Mouse (Mus musculus) forebrain, embryonic 15.5 days (tissue): ENCODE data around the gene Stk38l. TPM values are rescaled to one million over a fixed set of nuclear protein-coding genes. Genes with fewer than 3 reads are reported as not detected.
A peak's percentile ranks its signal among the peaks of the same experiment; 100 is the strongest.
"Not testable (repeated sequence)": the region's sequence is repeated elsewhere in the genome, so short reads cannot be mapped to it uniquely, and the experiment has no call there.

Experiments used
- ATAC-seq: fragments of 200-750 bp; cut with Nextera tagmentation; replicated peaks from 2 replicates; pipeline ENCODE4 v1.8.0; 2017; ENCODE audit warnings: mild to moderate bottlenecking, moderate TSS enrichment, moderate library complexity
- H3K27ac ChIP-seq: fragments of 300-500 bp; sonication (generic); replicated peaks from 2 replicates; pipeline ENCODE4 v1.5.1; 2015; ENCODE audit warnings: mild to moderate bottlenecking, inconsistent platforms
- H3K27me3 ChIP-seq: fragments of 300-500 bp; sonication (generic); 2 replicates; pipeline ENCODE4 v1.6.1; 2015; ENCODE audit warnings: inconsistent platforms
- H3K36me3 ChIP-seq: fragments of 300-500 bp; sonication (generic); 2 replicates; pipeline ENCODE4 v1.6.1; 2015; ENCODE audit warnings: mild to moderate bottlenecking, inconsistent platforms
- H3K4me1 ChIP-seq: fragments of 300-500 bp; sonication (generic); 2 replicates; pipeline ENCODE4 v1.6.1; 2015; ENCODE audit warnings: inconsistent platforms
- H3K4me2 ChIP-seq: fragments of 300-500 bp; sonication (generic); replicated peaks from 2 replicates; pipeline ENCODE4 v1.6.1; 2015; ENCODE audit warnings: mild to moderate bottlenecking, inconsistent platforms
- H3K4me3 ChIP-seq: fragments of 300-500 bp; sonication (generic); 2 replicates; pipeline ENCODE4 v1.5.1; 2015; ENCODE audit warnings: mild to moderate bottlenecking, inconsistent platforms
- H3K9ac ChIP-seq: fragments of 300-500 bp; sonication (generic); replicated peaks from 2 replicates; pipeline ENCODE4 v1.6.1; 2015; ENCODE audit warnings: mild to moderate bottlenecking, inconsistent platforms
- H3K9me3 ChIP-seq: fragments of 300-500 bp; sonication (generic); 2 replicates; pipeline ENCODE4 v1.6.1; 2016; ENCODE audit warnings: inconsistent platforms
- WGBS: fragments of 180-500 bp; shearing (Covaris S2); methylation state at CpG from one replicate; pipeline ENCODE4 v1.1.7; 2015; ENCODE audit warnings: mixed read lengths; 5-methylcytosine and 5-hydroxymethylcytosine counted together
- polyA plus RNA-seq: library from polyadenylated mRNA; unstranded; fragments of >200 nt; fragmentation: Nextera tagmentation; extraction: Ambion mirVana; gene quantifications from 2 replicates; pipeline ENCODE4 v1.2.1, GENCODE M21; 2015

The Stk38l gene
- polyA plus RNA-seq, 1 experiment from 2014 or later = 13.8 TPM

DNA sequence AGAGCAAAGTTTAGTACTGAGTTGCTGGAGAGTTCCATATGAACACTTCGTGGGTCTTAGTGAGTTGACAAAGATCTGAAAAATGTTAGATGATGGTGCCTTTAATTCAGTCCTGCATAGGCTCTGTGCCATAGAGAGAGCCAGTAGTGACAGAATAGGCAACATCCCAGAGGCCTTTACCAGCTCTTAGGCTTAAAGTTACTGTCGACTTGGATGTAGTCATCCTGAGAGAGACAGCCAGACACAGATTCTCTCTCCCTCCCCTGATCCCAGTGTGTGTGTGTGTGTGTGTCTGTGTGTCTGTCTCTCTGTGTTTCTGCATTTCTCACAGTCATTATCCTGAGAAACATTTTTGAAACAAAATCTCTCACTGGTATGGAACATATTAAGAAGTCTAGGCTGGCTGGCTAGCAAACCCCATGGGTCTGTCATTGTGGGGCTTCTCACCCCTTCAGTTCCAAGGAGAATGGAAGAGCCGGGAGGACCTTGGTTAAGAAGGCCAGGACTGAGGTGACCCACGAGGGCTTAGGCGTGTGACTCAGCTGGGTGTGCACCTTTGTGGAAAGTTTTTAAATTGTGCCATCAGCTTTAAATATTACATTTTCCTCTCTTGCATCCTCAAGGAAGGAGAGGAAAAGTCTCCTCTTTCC is 17.3 kb downstream of the Stk38l start:
- no peak for ATAC-seq
- 82% methylated on average over 5 of the region's 5 CpGs for WGBS
- Histone ChIP-seq H3K4me1 (0 out of 2 replicates have a peak, but pooled peaks cover 6% of the 10 kb centered on the region), H3K4me2 (no peak overlapping the region), H3K9ac (no peak overlapping the region), H3K9me3 (no peaks in the 10 kb centered on the region), H3K36me3 (no peaks in the 10 kb centered on the region), H3K27me3 (no peaks in the 10 kb centered on the region), H3K27ac (no peak overlapping the region), H3K4me3 (no peak overlapping the region)

- WGBS = 96% methylated on average over 7 of the region's 7 CpGs
- not testable (repeated sequence) for H3K9me3 ChIP-seq, H3K36me3 ChIP-seq, H3K27ac ChIP-seq, H3K4me3 ChIP-seq, H3K4me2 ChIP-seq, H3K4me1 ChIP-seq, H3K27me3 ChIP-seq, ATAC-seq, H3K9ac ChIP-seq
Measured at GRCm38 (mm10) chr6:146744266-146744665, 19.5 kb downstream of the Stk38l start.

- H3K9me3 ChIP-seq = no peaks in the 10 kb centered on the region
- H3K4me3 ChIP-seq = no peak overlapping the region
- no peaks in the 10 kb centered on the region for H3K4me1 ChIP-seq
- WGBS = 87% methylated on average over 1 of the region's 1 CpGs
- H3K27me3 ChIP-seq = no peaks in the 10 kb centered on the region
- no peak overlapping the region for H3K9ac ChIP-seq
- H3K36me3 ChIP-seq = no peaks in the 10 kb centered on the region
- no peak overlapping the region for H3K27ac ChIP-seq
- H3K4me2 ChIP-seq = no peak overlapping the region
- ATAC-seq = no peak
Measured at GRCm38 (mm10) chr6:146745180-146745579, 20.4 kb downstream of the Stk38l start.

DNA sequence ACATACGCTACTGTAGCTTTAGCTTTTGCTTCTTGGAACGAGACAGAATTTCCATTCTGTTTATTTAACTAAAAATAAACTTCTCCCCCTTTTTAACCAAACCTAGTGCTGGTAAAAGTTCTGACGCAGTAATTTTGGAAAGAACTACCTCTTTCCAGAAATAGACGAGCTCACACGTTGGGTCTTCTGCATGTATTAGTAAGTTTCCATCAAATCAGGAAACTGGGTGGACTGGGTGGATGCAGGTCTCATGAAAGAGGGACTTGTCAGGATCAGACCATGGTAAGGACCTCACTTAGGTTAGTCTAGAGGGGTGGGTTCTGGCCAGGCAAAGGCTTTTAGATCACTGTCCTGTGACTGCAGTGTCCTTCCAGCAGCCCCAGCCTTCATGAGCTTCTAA is 21.8 kb downstream of the Stk38l start:
- Histone ChIP-seq H3K27me3 (no peaks in the 10 kb centered on the region), H3K27ac (no peak overlapping the region), H3K9me3 (no peaks in the 10 kb centered on the region), H3K36me3 (no peaks in the 10 kb centered on the region), H3K4me2 (no peak overlapping the region), H3K4me1 (no peaks in the 10 kb centered on the region), H3K9ac (no peak overlapping the region), H3K4me3 (no peak overlapping the region)
- ATAC-seq = no peak
- 77% methylated on average over 5 of the region's 5 CpGs for whole genome bisulfite sequencing

- ATAC-seq = no peak
- Histone ChIP-seq H3K4me2 (no peak overlapping the region), H3K27me3 (no peaks in the 10 kb centered on the region), H3K4me3 (no peak overlapping the region), H3K4me1 (no peaks in the 10 kb centered on the region), H3K27ac (no peak overlapping the region), H3K36me3 (no peaks in the 10 kb centered on the region), H3K9ac (no peak overlapping the region), H3K9me3 (no peaks in the 10 kb centered on the region)
Measured at GRCm38 (mm10) chr6:146747057-146747456, 22.3 kb downstream of the Stk38l start.

GRCm38 (mm10) chr6:146748271-146748670 is 23.5 kb downstream of the Stk38l start:
- Histone ChIP-seq H3K4me1 (no peaks in the 10 kb centered on the region), H3K9ac (no peak overlapping the region), H3K36me3 (no peaks in the 10 kb centered on the region), H3K4me3 (no peak overlapping the region), H3K27ac (no peak overlapping the region), H3K4me2 (no peak overlapping the region), H3K27me3 (no peaks in the 10 kb centered on the region), H3K9me3 (no peaks in the 10 kb centered on the region)
- no peak for ATAC-seq
- WGBS = 95% methylated on average over 1 of the region's 1 CpGs

DNA sequence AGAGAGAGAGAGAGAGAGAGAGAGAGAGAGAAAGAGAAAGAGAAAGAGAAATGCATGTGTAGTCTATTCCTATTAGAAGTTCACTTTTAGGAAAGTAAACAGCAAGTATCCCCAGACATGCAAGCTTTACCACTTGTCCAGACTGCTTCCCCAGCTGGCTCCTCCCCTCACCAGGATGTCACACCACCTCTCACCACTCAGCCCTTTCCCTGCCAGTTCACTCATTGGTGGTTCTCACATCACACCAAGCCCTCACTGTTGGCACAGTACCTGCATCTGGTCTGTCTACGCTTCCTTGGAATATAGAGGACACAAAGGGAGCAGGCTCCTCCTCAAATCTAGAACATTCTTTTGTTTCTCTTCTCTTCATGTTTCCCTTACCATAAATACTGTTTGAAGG is 26.9 kb downstream of the Stk38l start:
- Histone ChIP-seq H3K27ac (no peak overlapping the region), H3K4me1 (no peaks in the 10 kb centered on the region), H3K9me3 (no peaks in the 10 kb centered on the region), H3K9ac (no peak overlapping the region), H3K27me3 (no peaks in the 10 kb centered on the region), H3K4me3 (no peak overlapping the region), H3K4me2 (no peak overlapping the region), H3K36me3 (no peaks in the 10 kb centered on the region)
- 0 out of 2 replicates have a peak, but pooled peaks have one; percentile 46 for ATAC-seq
- 50% methylated on average over 1 of the region's 1 CpGs for WGBS

DNA sequence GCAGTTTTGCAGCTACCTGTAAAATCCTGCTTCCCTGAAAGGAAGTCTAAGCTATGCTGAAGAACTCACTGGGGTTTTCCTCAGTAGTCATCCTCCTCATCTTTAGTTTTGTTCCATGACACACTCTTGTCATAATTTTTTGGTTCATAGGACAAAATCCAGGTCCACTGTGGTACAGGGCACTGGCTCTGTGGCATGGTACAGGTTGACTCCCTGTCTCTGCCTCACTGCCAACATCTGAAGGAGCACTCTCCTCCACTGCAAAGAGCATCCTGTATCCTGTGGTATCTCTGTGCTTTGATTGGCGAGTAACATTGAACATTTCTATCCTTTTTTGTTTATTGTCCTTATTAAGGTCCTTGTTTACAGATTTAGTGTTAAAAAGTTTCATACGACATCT is 27.4 kb downstream of the Stk38l start:
- H3K4me2 ChIP-seq = no peak overlapping the region
- no peak overlapping the region for H3K4me3 ChIP-seq
- H3K36me3 ChIP-seq = no peaks in the 10 kb centered on the region
- H3K9ac ChIP-seq = no peak overlapping the region
- no peaks in the 10 kb centered on the region for H3K9me3 ChIP-seq
- WGBS = 87% methylated on average over 2 of the region's 2 CpGs
- H3K27ac ChIP-seq = no peak overlapping the region
- ATAC-seq = no peak
- H3K4me1 ChIP-seq = no peaks in the 10 kb centered on the region
- no peaks in the 10 kb centered on the region for H3K27me3 ChIP-seq

DNA sequence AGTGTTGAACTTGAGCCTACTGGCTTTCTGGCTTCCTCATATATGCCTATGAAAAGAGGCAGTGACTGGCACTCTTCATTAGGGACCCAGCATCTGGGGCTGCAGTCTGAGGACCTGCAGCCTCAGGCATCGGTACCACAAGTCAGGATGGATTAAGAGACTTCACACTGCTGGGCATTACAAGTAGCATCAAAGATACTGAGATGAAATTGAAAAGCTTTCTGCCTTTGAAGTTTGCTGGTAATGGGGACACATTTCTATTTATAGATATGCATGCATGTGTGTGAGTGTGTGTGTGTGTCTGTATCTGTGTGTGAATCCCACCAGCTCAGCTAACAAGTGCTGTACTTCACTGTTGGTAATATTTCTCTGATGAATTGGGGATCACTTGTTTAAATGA is 27.8 kb downstream of the Stk38l start:
- ATAC-seq = no peak
- no peak overlapping the region for H3K4me2 ChIP-seq

GRCm38 (mm10) chr6:146753560-146754160 is 28.9 kb downstream of the Stk38l start:
- Histone ChIP-seq H3K27me3 (no peaks in the 10 kb centered on the region), H3K4me1 (no peaks in the 10 kb centered on the region), H3K27ac (no peak overlapping the region), H3K4me3 (no peak overlapping the region), H3K36me3 (no peaks in the 10 kb centered on the region), H3K9me3 (no peaks in the 10 kb centered on the region), H3K4me2 (no peak overlapping the region), H3K9ac (no peak overlapping the region)
- ATAC-seq = no peak
- WGBS = 80% methylated on average over 2 of the region's 2 CpGs

More for the DNA sequence above, 27.8 kb downstream of the Stk38l start:
- no peak overlapping the region for H3K4me3 ChIP-seq
- WGBS = 52% methylated on average over 1 of the region's 1 CpGs
- no peak overlapping the region for H3K27ac ChIP-seq
- no peaks in the 10 kb centered on the region for H3K4me1 ChIP-seq
- no peaks in the 10 kb centered on the region for H3K27me3 ChIP-seq
- no peak overlapping the region for H3K9ac ChIP-seq
- no peaks in the 10 kb centered on the region for H3K9me3 ChIP-seq
- H3K36me3 ChIP-seq = no peaks in the 10 kb centered on the region

DNA sequence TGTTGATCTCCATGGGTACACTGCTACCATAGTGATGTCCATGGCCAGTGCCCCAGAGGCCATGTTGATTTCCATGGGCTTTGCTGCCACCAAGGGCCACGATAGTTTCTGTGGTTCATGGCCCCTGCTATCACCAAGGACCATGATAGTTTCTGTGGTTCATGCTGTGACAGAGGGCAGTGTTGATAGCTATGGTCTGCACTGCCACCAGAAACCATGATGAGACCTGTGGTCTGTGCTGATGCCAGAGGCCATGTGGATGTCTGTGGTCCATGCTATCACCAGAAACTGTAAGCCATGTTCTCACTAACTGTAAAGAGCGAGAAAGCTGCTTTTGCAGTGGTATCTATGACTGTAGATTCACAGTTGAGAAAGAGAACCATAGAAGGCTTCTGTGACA is 30.3 kb downstream of the Stk38l start:
- ATAC-seq = no peak
- Histone ChIP-seq H3K27me3 (no peaks in the 10 kb centered on the region), H3K4me2 (no peak overlapping the region), H3K36me3 (no peaks in the 10 kb centered on the region), H3K9ac (no peak overlapping the region), H3K9me3 (no peaks in the 10 kb centered on the region), H3K4me1 (no peaks in the 10 kb centered on the region), H3K27ac (no peak overlapping the region), H3K4me3 (no peak overlapping the region)
- 94% methylated on average over 2 of the region's 2 CpGs for WGBS

DNA sequence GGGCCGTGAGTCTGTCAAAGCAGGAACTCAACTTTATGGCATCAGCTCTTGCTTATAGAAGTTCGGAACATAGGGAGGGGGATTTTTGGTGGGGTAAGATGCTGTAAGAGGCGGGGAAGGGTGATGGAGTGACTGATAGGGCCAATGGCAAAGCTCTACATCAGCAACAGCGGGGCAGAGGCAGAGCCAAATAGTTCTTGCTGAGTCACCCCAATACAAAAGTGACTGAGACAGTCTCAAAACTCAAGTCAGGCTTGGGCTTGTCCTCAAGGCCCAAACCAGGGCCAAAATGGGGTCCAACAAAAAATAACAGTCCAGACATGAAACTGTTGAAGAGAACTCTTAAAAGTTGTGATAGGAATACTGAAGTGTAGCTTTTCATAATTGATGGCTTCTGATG is 30.9 kb downstream of the Stk38l start:
- WGBS = 94% methylated on average over 4 of the region's 4 CpGs
- no peaks in the 10 kb centered on the region for H3K9me3 ChIP-seq
- no peak for ATAC-seq
- no peak overlapping the region for H3K4me2 ChIP-seq
- H3K9ac ChIP-seq = no peak overlapping the region
- no peaks in the 10 kb centered on the region for H3K27me3 ChIP-seq
- no peak overlapping the region for H3K4me3 ChIP-seq
- H3K36me3 ChIP-seq = no peaks in the 10 kb centered on the region
- H3K4me1 ChIP-seq = no peaks in the 10 kb centered on the region
- no peak overlapping the region for H3K27ac ChIP-seq

DNA sequence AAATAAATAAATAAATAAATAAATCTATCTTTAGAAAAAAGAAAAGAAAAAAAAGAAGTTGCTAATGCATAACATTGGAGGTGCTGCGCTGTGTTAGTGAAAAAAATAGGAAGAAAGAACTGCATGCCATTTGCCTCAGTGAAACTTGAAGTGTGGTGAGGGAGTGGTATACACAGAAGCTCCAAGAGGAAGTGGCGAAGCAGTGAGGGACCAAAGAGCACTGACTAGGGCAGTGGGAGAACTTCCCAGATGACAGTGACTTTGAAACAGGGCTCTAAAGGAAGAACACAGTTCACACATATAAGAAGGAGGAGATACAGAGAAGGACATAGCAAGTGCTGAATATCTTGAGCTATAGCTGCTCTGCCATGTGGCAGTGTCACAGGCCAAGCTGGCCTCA is 34.2 kb downstream of the Stk38l start:
- H3K36me3 ChIP-seq = no peaks in the 10 kb centered on the region
- WGBS = 97% methylated on average over 2 of the region's 2 CpGs
- H3K27me3 ChIP-seq = no peaks in the 10 kb centered on the region
- no peak overlapping the region for H3K4me2 ChIP-seq
- H3K9ac ChIP-seq = no peak overlapping the region
- H3K9me3 ChIP-seq = no peaks in the 10 kb centered on the region
- ATAC-seq = no peak
- no peaks in the 10 kb centered on the region for H3K4me1 ChIP-seq
- H3K4me3 ChIP-seq = no peak overlapping the region
- no peak overlapping the region for H3K27ac ChIP-seq
